8 mouse cellular contexts compared by ENCODE assay signal in genomic region chr7:128779305-128779704, GRCm38 (mm10). TPM values are rescaled to one million over a fixed set of nuclear protein-coding genes. Genes with fewer than 3 reads are reported as not detected.
DNase-seq lines count a peak whose midpoint lies in the region; ATAC-seq and TF ChIP-seq lines count a peak whose summit lies in the region.

No protein-coding gene starts in this region.

- peak; percentile 27; the same call in 1 of the 2 replicates for TF ChIP-seq CTCF in testis, adult 2 months (IDR thresholded peaks at IDR 0.05; ENCODE audit: control insufficient read depth, insufficient read depth, insufficient replicate concordance, low read depth, low read length)
- TF ChIP-seq CTCF in hindbrain, postnatal 0 days (IDR thresholded peaks at IDR 0.05; ENCODE audit: low read depth) = peak; percentile 94

- TF ChIP-seq POLR2A in testis, adult 2 months (IDR thresholded peaks at IDR 0.05; ENCODE audit: control insufficient read depth, low read depth, low read length) = no peak

- no peak overlapping the region for H3K4me2 ChIP-seq in embryonic facial prominence, embryonic 11.5 days (ENCODE audit: low read depth, low read length)
- H3K4me2 ChIP-seq in hindbrain, postnatal 0 days (ENCODE audit: low read depth, low read length) = no peak overlapping the region
- no peak overlapping the region for H3K4me2 ChIP-seq in midbrain, embryonic 16.5 days (ENCODE audit: low read length)

- ATAC-seq in embryonic facial prominence, embryonic 11.5 days (replicated peaks; ENCODE audit: insufficient number of reproducible peaks, low FRiP score, low TSS enrichment, low read depth) = no peak
- peak; percentile 74 for ATAC-seq in hindbrain, postnatal 0 days
- peak; percentile 68; the same call in 1 of the 2 replicates for ATAC-seq in midbrain, embryonic 16.5 days

- no peaks in the 10 kb centered on the region for H3K27me3 ChIP-seq in testis, adult 2 months (ENCODE audit: control insufficient read depth, insufficient read depth, low read length)
- H3K27me3 ChIP-seq in embryonic facial prominence, embryonic 11.5 days (ENCODE audit: control insufficient read depth, insufficient read depth, low read length) = no peaks in the 10 kb centered on the region
- no peaks in the 10 kb centered on the region for H3K27me3 ChIP-seq in hindbrain, postnatal 0 days (ENCODE audit: insufficient read depth, low read length)
- H3K27me3 ChIP-seq in midbrain, embryonic 16.5 days (ENCODE audit: control insufficient read depth, insufficient read depth, low read depth, low read length) = no peaks in the 10 kb centered on the region

- WGBS in embryonic facial prominence, embryonic 11.5 days = 53% methylated on average over 6 of the region's 6 CpGs
- WGBS in hindbrain, postnatal 0 days = 35% methylated on average over 6 of the region's 6 CpGs
- WGBS in midbrain, embryonic 16.5 days = 36% methylated on average over 6 of the region's 6 CpGs

- no peak for DNase-seq in testis, postnatal 14 days (ENCODE audit: low spot score)
- DNase-seq in adrenal gland, postnatal 25 days = peak; percentile 54
- peak; percentile 81 for DNase-seq in embryonic facial prominence, embryonic 11.5 days (ENCODE audit: low spot score)
- peak; percentile 95 for DNase-seq in hindbrain, postnatal 0 days (ENCODE audit: low spot score)
- DNase-seq in left cerebral cortex, postnatal 36 days (ENCODE audit: low spot score in 2 of 2) = peak; percentile 13 to 40
- DNase-seq in T-cell, adult 2 months (ENCODE audit: low spot score) = no peak

- no peaks in the 10 kb centered on the region for H3K4me1 ChIP-seq in testis, adult 2 months (ENCODE audit: control insufficient read depth, insufficient read depth, low read length)
- no peaks in the 10 kb centered on the region for H3K4me1 ChIP-seq in embryonic facial prominence, embryonic 11.5 days (ENCODE audit: control insufficient read depth, insufficient read depth, low read length)
- H3K4me1 ChIP-seq in hindbrain, postnatal 0 days (ENCODE audit: insufficient read depth, low read length) = no peaks in the 10 kb centered on the region
- H3K4me1 ChIP-seq in midbrain, embryonic 16.5 days (ENCODE audit: control insufficient read depth, insufficient read depth, low read length) = no peaks in the 10 kb centered on the region

- H3K27ac ChIP-seq in testis, adult 2 months (ENCODE audit: control insufficient read depth, insufficient read depth, low read depth, low read length) = no peak overlapping the region; the same call in 1 of the 2 replicates
- no peak overlapping the region for H3K27ac ChIP-seq in embryonic facial prominence, embryonic 11.5 days (replicated peaks; ENCODE audit: low read depth, low read length)
- H3K27ac ChIP-seq in hindbrain, postnatal 0 days = no peak overlapping the region
- no peak overlapping the region for H3K27ac ChIP-seq in midbrain, embryonic 16.5 days (ENCODE audit: low read length)

- intact Hi-C loops in left cerebral cortex, postnatal 36 days (cut with DNase I) = no loop called here

- H3K4me3 ChIP-seq in testis, adult 2 months (ENCODE audit: control insufficient read depth, low read depth, low read length) = peak overlapping the region; percentile 70; the same call in 1 of the 2 replicates
- H3K4me3 ChIP-seq in embryonic facial prominence, embryonic 11.5 days (ENCODE audit: low read depth, low read length) = no peak overlapping the region
- H3K4me3 ChIP-seq in hindbrain, postnatal 0 days (ENCODE audit: low read length) = no peak overlapping the region
- no peak overlapping the region for H3K4me3 ChIP-seq in midbrain, embryonic 16.5 days (ENCODE audit: low read depth, low read length)

- H3K9me3 ChIP-seq in embryonic facial prominence, embryonic 11.5 days (replicated peaks; ENCODE audit: control insufficient read depth, low read length) = no peaks in the 10 kb centered on the region
- no peaks in the 10 kb centered on the region for H3K9me3 ChIP-seq in hindbrain, postnatal 0 days (ENCODE audit: low read length)
- H3K9me3 ChIP-seq in midbrain, embryonic 16.5 days (replicated peaks; ENCODE audit: control insufficient read depth, low read length, poor library complexity, severe bottlenecking) = no peaks in the 10 kb centered on the region

- H3K9ac ChIP-seq in embryonic facial prominence, embryonic 11.5 days (replicated peaks; ENCODE audit: low read length) = no peak overlapping the region
- no peak overlapping the region for H3K9ac ChIP-seq in hindbrain, postnatal 0 days (replicated peaks; ENCODE audit: low read length)
- H3K9ac ChIP-seq in midbrain, embryonic 16.5 days (ENCODE audit: low read depth, low read length) = no peak overlapping the region

- peaks cover 4% of the 10 kb centered on the region for H3K36me3 ChIP-seq in testis, adult 2 months (ENCODE audit: control insufficient read depth, insufficient read depth, low read length)
- H3K36me3 ChIP-seq in embryonic facial prominence, embryonic 11.5 days (replicated peaks; ENCODE audit: control insufficient read depth, insufficient read depth, low read depth, low read length) = peaks cover 5% of the 10 kb centered on the region
- H3K36me3 ChIP-seq in hindbrain, postnatal 0 days (ENCODE audit: insufficient read depth, low read length) = peaks cover 49% of the 10 kb centered on the region
- H3K36me3 ChIP-seq in midbrain, embryonic 16.5 days (ENCODE audit: control insufficient read depth, insufficient read depth, low read length) = peaks cover 31% of the 10 kb centered on the region

RNA-seq across cellular contexts. Expression of gene Sec23ip, which starts 34.6 kb away (rescaled TPM):
- 88.4 and 92.0 TPM in 2 replicates for polyA plus RNA-seq in testis, adult 2 months (2012; rRNA removed)
- total RNA-seq in adrenal gland, postnatal 25 days (2021) = 38.4 and 40.8 TPM in 2 replicates
- polyA plus RNA-seq in embryonic facial prominence, embryonic 11.5 days (2014; fragmentation: Nextera tagmentation; extraction: Ambion mirVana) = 38.3 and 38.4 TPM in 2 replicates
- total RNA-seq in hindbrain, postnatal 0 days (2014; rRNA removed) = 18.7 and 19.0 TPM in 2 replicates
- 24.6 and 26.1 TPM in 2 replicates for polyA plus RNA-seq in hindbrain, postnatal 0 days (2015; fragmentation: Nextera tagmentation; extraction: Ambion mirVana)
- total RNA-seq in left cerebral cortex, postnatal 36 days (2021) = 10 to 100 TPM; 36.9 to 44.2 TPM
- 34.4 and 37.8 TPM in 2 replicates for polyA plus RNA-seq in midbrain, embryonic 16.5 days (2015; fragmentation: Nextera tagmentation; extraction: Ambion mirVana)

RNA-seq across cellular contexts. Expression of gene Mcmbp, which starts 39.0 kb away (rescaled TPM):
- polyA plus RNA-seq in testis, adult 2 months (2012; rRNA removed) = 8.9 and 9.0 TPM in 2 replicates
- total RNA-seq in adrenal gland, postnatal 25 days (2021) = 42.3 and 43.2 TPM in 2 replicates
- polyA plus RNA-seq in embryonic facial prominence, embryonic 11.5 days (2014; fragmentation: Nextera tagmentation; extraction: Ambion mirVana) = 85.1 and 85.3 TPM in 2 replicates
- 28.7 and 39.4 TPM in 2 replicates for total RNA-seq in hindbrain, postnatal 0 days (2014; rRNA removed)
- polyA plus RNA-seq in hindbrain, postnatal 0 days (2015; fragmentation: Nextera tagmentation; extraction: Ambion mirVana) = 38.5 and 41.2 TPM in 2 replicates
- total RNA-seq in left cerebral cortex, postnatal 36 days (2021) = 10 to 100 TPM; 19.9 to 27.6 TPM
- polyA plus RNA-seq in midbrain, embryonic 16.5 days (2015; fragmentation: Nextera tagmentation; extraction: Ambion mirVana) = 43.9 and 50.4 TPM in 2 replicates

Comparison
In these comparisons a context has a peak if more than half of its experiments do, and no peak if none do; other contexts are left out.
1. DNase-seq: peak in adrenal gland, postnatal 25 days (single experiment), embryonic facial prominence, embryonic 11.5 days (single experiment), hindbrain, postnatal 0 days (single experiment) and left cerebral cortex, postnatal 36 days (2 of 2); none in testis, postnatal 14 days (single experiment) and T-cell, adult 2 months (single experiment).